Mouse (Mus musculus): ENCODE results near the gene Galt. TPM values are rescaled to one million over a fixed set of nuclear protein-coding genes. Genes with fewer than 3 reads are reported as not detected.

The Galt gene
- total and polyA plus RNA-seq, 2 experiments from 2014 or later: 69.8 to 95.0 TPM

GRCm38 (mm10) chr4:41744131-41744530 lies 10.9 kb upstream of the Galt start:
- no peaks in the 10 kb centered on the region for H3K9me3 ChIP-seq (replicated peaks; ENCODE audit: control insufficient read depth, low read length)
- DNase-seq (ENCODE audit: low spot score) (no peak), ATAC-seq (ENCODE audit: insufficient read depth, low read depth) (no peak)
- peaks cover 2% of the 10 kb centered on the region; the same call in 1 of the 2 replicates for H3K36me3 ChIP-seq (replicated peaks; ENCODE audit: control insufficient read depth, insufficient read depth, low read length)
- no peak for TF ChIP-seq CTCF (IDR thresholded peaks at IDR 0.05; ENCODE audit: low read depth)
- no peak for TF ChIP-seq EP300 (IDR thresholded peaks at IDR 0.05; ENCODE audit: low read depth)
- no peak overlapping the region for H3K4me2 ChIP-seq (ENCODE audit: low read depth, low read length)
- WGBS: 64% methylated on average over 2 of the region's 2 CpGs
- no peaks in the 10 kb centered on the region for H3K27me3 ChIP-seq (ENCODE audit: control insufficient read depth, insufficient read depth, low read length)
- no peak overlapping the region for H3K27ac ChIP-seq (ENCODE audit: low read depth)
- no peak overlapping the region for H3K4me3 ChIP-seq (ENCODE audit: low read depth, low read length)
- H3K9ac ChIP-seq (replicated peaks; ENCODE audit: low read depth, low read length): no peak overlapping the region
- H3K4me1 ChIP-seq (ENCODE audit: control insufficient read depth, insufficient read depth): peaks cover 14% of the 10 kb centered on the region

- 68% methylated on average over 1 of the region's 1 CpGs for WGBS
- no peak overlapping the region for H3K4me2 ChIP-seq (ENCODE audit: low read depth, low read length)
- H3K27me3 ChIP-seq (ENCODE audit: control insufficient read depth, insufficient read depth, low read length): no peaks in the 10 kb centered on the region
- no peaks in the 10 kb centered on the region for H3K9me3 ChIP-seq (replicated peaks; ENCODE audit: control insufficient read depth, low read length)
- peaks cover 10% of the 10 kb centered on the region for H3K4me1 ChIP-seq (ENCODE audit: control insufficient read depth, insufficient read depth)
- TF ChIP-seq CTCF (IDR thresholded peaks at IDR 0.05; ENCODE audit: low read depth) (no peak), EP300 (IDR thresholded peaks at IDR 0.05; ENCODE audit: low read depth) (no peak)
- H3K36me3 ChIP-seq (replicated peaks; ENCODE audit: control insufficient read depth, insufficient read depth, low read length): no peaks in the 10 kb centered on the region
- H3K9ac ChIP-seq (replicated peaks; ENCODE audit: low read depth, low read length): no peak overlapping the region
- no peak overlapping the region for H3K4me3 ChIP-seq (ENCODE audit: low read depth, low read length)
- ATAC-seq (ENCODE audit: insufficient read depth, low read depth) (no peak), DNase-seq (ENCODE audit: low spot score) (no peak)
- no peak overlapping the region for H3K27ac ChIP-seq (ENCODE audit: low read depth)
Observed at GRCm38 (mm10) chr4:41745021-41745420, 10.0 kb upstream of the Galt start.

GRCm38 (mm10) chr4:41755338-41756305 lies 594 bp downstream of the Galt start, which contains the start of gene Sigmar1:
TSS of gene Sigmar1 (minus strand) at chr4:41756157.
- no peaks in the 10 kb centered on the region for H3K9me3 ChIP-seq (replicated peaks; ENCODE audit: control insufficient read depth, low read length)
- no peaks in the 10 kb centered on the region for H3K27me3 ChIP-seq (ENCODE audit: control insufficient read depth, insufficient read depth, low read length)
- peaks cover 21% of the 10 kb centered on the region for H3K36me3 ChIP-seq (replicated peaks; ENCODE audit: control insufficient read depth, insufficient read depth, low read length)
- DNase-seq (ENCODE audit: low spot score): peak; percentile 87
- H3K27ac ChIP-seq (ENCODE audit: low read depth): peak within 1 kb of the TSS; percentile 96
- H3K4me3 ChIP-seq (ENCODE audit: low read depth, low read length): peak within 1 kb of the TSS; percentile 76
- peaks cover 20% of the 10 kb centered on the region for H3K4me1 ChIP-seq (ENCODE audit: control insufficient read depth, insufficient read depth)
- under 1% methylated on average over 57 of the region's 57 CpGs for WGBS
- H3K9ac ChIP-seq (replicated peaks; ENCODE audit: low read depth, low read length): peak within 1 kb of the TSS; percentile 91
- peak; percentile 64 for ATAC-seq (ENCODE audit: insufficient read depth, low read depth)
- peak within 1 kb of the TSS; percentile 93 for H3K4me2 ChIP-seq (ENCODE audit: low read depth, low read length)
- TF ChIP-seq CTCF (IDR thresholded peaks at IDR 0.05; ENCODE audit: low read depth) (peak; percentile 89), EP300 (IDR thresholded peaks at IDR 0.05; ENCODE audit: low read depth) (peak; percentile 17; the same call in 1 of the 2 replicates)

- H3K27ac ChIP-seq (ENCODE audit: low read depth): no peak overlapping the region; the same call in 1 of the 2 replicates
- DNase-seq (ENCODE audit: low spot score): no peak
- peak overlapping the region; percentile 37; the same call in 1 of the 2 replicates for H3K9ac ChIP-seq (replicated peaks; ENCODE audit: low read depth, low read length)
- peak overlapping the region; percentile 76 for H3K4me3 ChIP-seq (ENCODE audit: low read depth, low read length)
- H3K4me2 ChIP-seq (ENCODE audit: low read depth, low read length): peak overlapping the region; percentile 93
- no peak for TF ChIP-seq CTCF (IDR thresholded peaks at IDR 0.05; ENCODE audit: low read depth)
- no peak for TF ChIP-seq EP300 (IDR thresholded peaks at IDR 0.05; ENCODE audit: low read depth)
- H3K27me3 ChIP-seq (ENCODE audit: control insufficient read depth, insufficient read depth, low read length): no peaks in the 10 kb centered on the region
- H3K4me1 ChIP-seq (ENCODE audit: control insufficient read depth, insufficient read depth): peaks cover 27% of the 10 kb centered on the region
- WGBS: 68% methylated on average over 8 of the region's 8 CpGs
- no peaks in the 10 kb centered on the region for H3K9me3 ChIP-seq (replicated peaks; ENCODE audit: control insufficient read depth, low read length)
- peaks cover 21% of the 10 kb centered on the region for H3K36me3 ChIP-seq (replicated peaks; ENCODE audit: control insufficient read depth, insufficient read depth, low read length)
- ATAC-seq (ENCODE audit: insufficient read depth, low read depth): no peak
Observed at GRCm38 (mm10) chr4:41756440-41756839, 1.4 kb downstream of the Galt start.

GRCm38 (mm10) chr4:41757321-41757720 lies 2.3 kb downstream of the Galt start:
- H3K4me1 ChIP-seq (ENCODE audit: control insufficient read depth, insufficient read depth): peaks cover 36% of the 10 kb centered on the region
- H3K27me3 ChIP-seq (ENCODE audit: control insufficient read depth, insufficient read depth, low read length): no peaks in the 10 kb centered on the region
- H3K27ac ChIP-seq (ENCODE audit: low read depth): no peak overlapping the region
- H3K4me3 ChIP-seq (ENCODE audit: low read depth, low read length): no peak overlapping the region
- WGBS: 89% methylated on average over 13 of the region's 13 CpGs
- no peak overlapping the region for H3K4me2 ChIP-seq (ENCODE audit: low read depth, low read length)
- DNase-seq (ENCODE audit: low spot score) (no peak), ATAC-seq (ENCODE audit: insufficient read depth, low read depth) (no peak)
- TF ChIP-seq CTCF (IDR thresholded peaks at IDR 0.05; ENCODE audit: low read depth): no peak
- TF ChIP-seq EP300 (IDR thresholded peaks at IDR 0.05; ENCODE audit: low read depth): no peak
- no peak overlapping the region for H3K9ac ChIP-seq (replicated peaks; ENCODE audit: low read depth, low read length)
- H3K36me3 ChIP-seq (replicated peaks; ENCODE audit: control insufficient read depth, insufficient read depth, low read length): peaks cover 21% of the 10 kb centered on the region
- no peaks in the 10 kb centered on the region for H3K9me3 ChIP-seq (replicated peaks; ENCODE audit: control insufficient read depth, low read length)
